Mouse (Mus musculus) MEL (cell line): ENCODE data around the gene Drg1.

ENCODE experiments used
- CTCF ChIP-seq, 3 experiments: IDR thresholded peaks in 2 of 3; conservative IDR thresholded peaks in 1 of 3; 2 replicates each; pipeline ENCODE4 v1.5.1; 2011 to 2012; ENCODE audit warnings: low read length in 3 of 3, low read depth in 2 of 3, mild to moderate bottlenecking in 2 of 3, improper control_type of control experiment in 1 of 3, inconsistent platforms in 1 of 3, mixed read lengths in 1 of 3, moderate library complexity in 1 of 3; ENCODE audit not compliant: control insufficient read depth in 1 of 3, insufficient read depth in 1 of 3, poor library complexity in 1 of 3, severe bottlenecking in 1 of 3
- EP300 ChIP-seq, 2 experiments: IDR thresholded peaks; 2 replicates each; pipeline ENCODE4 v1.6.1; 2011; ENCODE audit warnings: improper control_type of control experiment in 2 of 2, low read length in 2 of 2, low read depth in 1 of 2, mild to moderate bottlenecking in 1 of 2
- ETS1 ChIP-seq: IDR thresholded peaks from 2 replicates; pipeline ENCODE4 v1.6.1; 2012; ENCODE audit warnings: low read depth, mild to moderate bottlenecking, inconsistent platforms, low read length, improper control_type of control experiment, moderate library complexity
- GABPA ChIP-seq: IDR thresholded peaks from 2 replicates; pipeline ENCODE4 v1.6.1; 2012; ENCODE audit warnings: low read depth, mild to moderate bottlenecking, inconsistent platforms, low read length, improper control_type of control experiment, moderate library complexity
- HCFC1 ChIP-seq: IDR thresholded peaks from 2 replicates; pipeline ENCODE4 v1.6.1; 2012; ENCODE audit warnings: low read depth, mild to moderate bottlenecking, inconsistent platforms, low read length, improper control_type of control experiment, moderate library complexity
- MAX ChIP-seq: IDR thresholded peaks from 2 replicates; pipeline ENCODE4 v1.6.1; 2011; ENCODE audit warnings: low read length, improper control_type of control experiment
- MEF2A ChIP-seq: IDR thresholded peaks from 2 replicates; pipeline ENCODE4 v1.6.1; 2014; ENCODE audit warnings: low read depth, mild to moderate bottlenecking, inconsistent platforms, low read length, improper control_type of control experiment; ENCODE audit not compliant: poor library complexity, insufficient replicate concordance, severe bottlenecking; ENCODE audit errors: extremely low read depth
- POLR2A ChIP-seq, 2 experiments: IDR thresholded peaks; 2 replicates each; pipeline ENCODE4 v1.6.1; 2011 to 2012; ENCODE audit warnings: low read length in 2 of 2, mild to moderate bottlenecking in 2 of 2, control low read depth in 1 of 2, improper control_type of control experiment in 1 of 2, low read depth in 1 of 2, moderate library complexity in 1 of 2; ENCODE audit not compliant: control insufficient read depth in 1 of 2, insufficient read depth in 1 of 2, poor library complexity in 1 of 2
- SIN3A ChIP-seq: IDR thresholded peaks from 2 replicates; pipeline ENCODE4 v1.6.1; 2012; ENCODE audit warnings: low read length, improper control_type of control experiment, inconsistent platforms
- TAL1 ChIP-seq: IDR thresholded peaks from 2 replicates; pipeline ENCODE4 v1.6.1; 2012; ENCODE audit warnings: mild to moderate bottlenecking, inconsistent platforms, low read length, moderate library complexity, mixed read lengths
- USF1 ChIP-seq: IDR thresholded peaks from 2 replicates; pipeline ENCODE4 v1.6.1; 2014; ENCODE audit warnings: low read depth, mild to moderate bottlenecking, inconsistent platforms, low read length, improper control_type of control experiment, moderate library complexity
- ZC3H11A ChIP-seq: IDR thresholded peaks from 2 replicates; pipeline ENCODE4 v1.6.1; 2012; ENCODE audit warnings: low read depth, mild to moderate bottlenecking, inconsistent platforms, low read length, improper control_type of control experiment
- ZMIZ1 ChIP-seq: IDR thresholded peaks from 2 replicates; pipeline ENCODE4 v1.6.1; 2012; ENCODE audit warnings: low read depth, mild to moderate bottlenecking, inconsistent platforms, low read length, improper control_type of control experiment, moderate library complexity

- TF ChIP-seq HCFC1 (no peak), SIN3A (no peak), CTCF (IDR thresholded peaks at IDR 0.05 in 2 of 3, conservative IDR thresholded peaks at IDR 0.05 in 1 of 3; ENCODE audit: control insufficient read depth in 1 of 3, insufficient read depth in 1 of 3, low read depth in 2 of 3, low read length in 3 of 3, poor library complexity in 1 of 3, severe bottlenecking in 1 of 3) (no peak), ZMIZ1 (no peak), POLR2A (IDR thresholded peaks at IDR 0.05; ENCODE audit: control insufficient read depth in 1 of 2, insufficient read depth in 1 of 2, low read depth in 1 of 2, low read length in 2 of 2, poor library complexity in 1 of 2) (no peak), EP300 (IDR thresholded peaks at IDR 0.05; ENCODE audit: low read depth in 1 of 2, low read length in 2 of 2) (no peak), GABPA (no peak), ZC3H11A (no peak), MAX (no peak), MEF2A (no peak), TAL1 (peak; percentile 17; the same call in 1 of the 2 replicates), USF1 (no peak), ETS1 (no peak)
These were observed 31.9 kb upstream of the Drg1 start for GRCm38 (mm10) chr11:3297871-3298812.
